Mouse (Mus musculus) spleen, adult 2 months (tissue): ENCODE measurements around the gene Knstrn. TPM values are rescaled to one million over a fixed set of nuclear protein-coding genes. Genes with fewer than 3 reads are reported as not detected.

Source experiments
- DNase-seq, 2 experiments: peaks; one replicate each; pipeline versions ENCODE4 v3.0.0 to v3.0.0-alpha.2; 2012 to 2021; ENCODE audit warnings: low spot score in 2 of 2, low read depth in 1 of 2
- H3K27ac ChIP-seq: fragments of 200-500 bp; 2 replicates; pipeline ENCODE4 v1.5.1; 2012; ENCODE audit warnings: low read length, inconsistent platforms; ENCODE audit not compliant: insufficient read depth
- H3K27me3 ChIP-seq: fragments of 200-500 bp; 2 replicates; pipeline ENCODE4 v1.6.1; 2012; ENCODE audit warnings: mild to moderate bottlenecking, moderate library complexity, low read length, inconsistent platforms; ENCODE audit not compliant: control insufficient read depth, insufficient read depth
- H3K36me3 ChIP-seq: fragments of 200-500 bp; 2 replicates; pipeline ENCODE4 v1.6.1; 2012; ENCODE audit warnings: mild to moderate bottlenecking, low read length, inconsistent platforms; ENCODE audit not compliant: control insufficient read depth, insufficient read depth
- H3K4me1 ChIP-seq: fragments of 200-500 bp; 2 replicates; pipeline ENCODE4 v1.6.1; 2011; ENCODE audit warnings: inconsistent platforms; ENCODE audit not compliant: control insufficient read depth, insufficient read depth, insufficient read length
- H3K4me3 ChIP-seq: fragments of 200-500 bp; 2 replicates; pipeline ENCODE4 v1.5.1; 2011; ENCODE audit warnings: mild to moderate bottlenecking, inconsistent platforms; ENCODE audit not compliant: insufficient read depth, insufficient read length; ENCODE audit errors: extremely low read depth
- CTCF ChIP-seq: fragments of 200-500 bp; IDR thresholded peaks from 2 replicates; pipeline ENCODE4 v1.5.1; 2011; ENCODE audit warnings: mild to moderate bottlenecking, inconsistent platforms; ENCODE audit not compliant: insufficient read depth, insufficient read length, insufficient replicate concordance; ENCODE audit errors: extremely low read depth
- POLR2A ChIP-seq: fragments of 200-500 bp; IDR thresholded peaks from 2 replicates; pipeline ENCODE4 v1.6.1; 2011; ENCODE audit warnings: low read depth, low read length, inconsistent platforms
- WGBS: fragments of 180-500 bp; shearing (Covaris S2); methylation state at CpG from one replicate; pipeline ENCODE4 v1.1.7; 2018; 5-methylcytosine and 5-hydroxymethylcytosine counted together
- polyA plus RNA-seq: library from polyadenylated mRNA; depleted of rRNA; stranded (reverse); fragments of >200 nt; gene quantifications from 2 replicates; pipeline ENCODE4 v1.2.3, GENCODE M21; 2012

Knstrn gene
- polyA plus RNA-seq, 1 experiment: 4.2 TPM

GRCm38 (mm10) chr2:118805756-118806155, 8.0 kb upstream of the Knstrn start:
- H3K27me3 ChIP-seq: no peaks in the 10 kb centered on the region
- no peak for DNase-seq
- H3K36me3 ChIP-seq: no peaks in the 10 kb centered on the region
- peaks cover 7% of the 10 kb centered on the region; the same call in 1 of the 2 replicates for H3K4me1 ChIP-seq
- H3K27ac ChIP-seq: no peak overlapping the region
- TF ChIP-seq CTCF: no peak
- no peak for TF ChIP-seq POLR2A
- no peak overlapping the region for H3K4me3 ChIP-seq
- 69% methylated on average over 3 of the region's 3 CpGs for WGBS

DNA sequence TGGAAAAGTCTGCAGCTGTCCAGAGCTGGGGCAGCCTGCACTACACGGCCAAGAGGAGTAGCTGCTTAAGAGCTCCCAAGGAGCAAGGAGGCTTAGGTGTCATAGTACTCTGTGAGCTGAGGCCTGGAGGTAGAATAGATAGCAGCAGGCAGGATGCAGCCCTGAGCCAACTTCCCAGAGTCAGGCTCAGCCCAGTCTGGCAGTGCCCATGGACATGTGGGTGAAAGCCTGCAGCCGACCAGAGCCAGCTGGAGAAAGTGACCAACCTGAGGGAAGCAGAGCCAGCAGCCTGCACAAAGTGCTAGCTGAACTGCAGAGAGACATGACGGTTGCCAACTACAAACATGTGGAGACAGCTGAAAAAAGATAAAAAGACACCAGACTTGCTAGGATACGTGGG, 6.9 kb upstream of the Knstrn start:
- Histone ChIP-seq H3K27ac (no peak overlapping the region; the same call in 1 of the 2 replicates), H3K4me1 (peaks cover 7% of the 10 kb centered on the region; the same call in 1 of the 2 replicates), H3K36me3 (no peaks in the 10 kb centered on the region), H3K4me3 (no peak overlapping the region), H3K27me3 (no peaks in the 10 kb centered on the region)
- no peak for DNase-seq
- no peak for TF ChIP-seq POLR2A
- TF ChIP-seq CTCF: no peak
- WGBS: 77% methylated on average over 4 of the region's 4 CpGs

DNA sequence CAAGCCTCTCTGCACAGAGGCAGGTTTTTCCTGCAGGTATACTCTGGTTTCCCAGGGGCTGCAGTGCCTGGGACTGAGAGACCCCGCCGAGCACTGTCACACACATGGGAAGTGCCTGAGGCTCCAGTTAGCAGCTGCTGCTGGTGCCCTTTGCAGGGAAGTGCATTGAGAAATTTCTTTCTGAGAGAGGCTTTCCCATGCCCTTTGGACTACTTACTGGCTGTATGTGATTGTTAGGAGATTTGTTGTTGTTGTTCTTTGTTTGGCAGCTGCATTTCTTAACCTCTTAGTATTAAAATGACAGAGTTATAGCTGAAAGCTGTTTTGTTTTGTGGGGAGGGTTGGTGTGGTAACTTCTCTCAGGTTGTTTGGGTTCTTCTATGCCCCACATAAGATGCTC, 2.9 kb upstream of the Knstrn start:
- DNase-seq: no peak
- Histone ChIP-seq H3K36me3 (no peaks in the 10 kb centered on the region; the same call in 1 of the 2 replicates), H3K27me3 (no peaks in the 10 kb centered on the region), H3K4me1 (peaks cover 2% of the 10 kb centered on the region; the same call in 1 of the 2 replicates), H3K4me3 (no peak overlapping the region), H3K27ac (no peak overlapping the region)
- TF ChIP-seq POLR2A (no peak), CTCF (no peak)
- 75% methylated on average over 2 of the region's 2 CpGs for WGBS

GRCm38 (mm10) chr2:118812724-118813123, 1.1 kb upstream of the Knstrn start:
- TF ChIP-seq CTCF: no peak
- TF ChIP-seq POLR2A: no peak
- Histone ChIP-seq H3K4me1 (peaks cover 2% of the 10 kb centered on the region; the same call in 1 of the 2 replicates), H3K27me3 (no peaks in the 10 kb centered on the region), H3K27ac (no peak overlapping the region), H3K36me3 (no peaks in the 10 kb centered on the region; the same call in 1 of the 2 replicates), H3K4me3 (no peak overlapping the region)
- no peak for DNase-seq
- 67% methylated on average over 1 of the region's 1 CpGs for WGBS

DNA sequence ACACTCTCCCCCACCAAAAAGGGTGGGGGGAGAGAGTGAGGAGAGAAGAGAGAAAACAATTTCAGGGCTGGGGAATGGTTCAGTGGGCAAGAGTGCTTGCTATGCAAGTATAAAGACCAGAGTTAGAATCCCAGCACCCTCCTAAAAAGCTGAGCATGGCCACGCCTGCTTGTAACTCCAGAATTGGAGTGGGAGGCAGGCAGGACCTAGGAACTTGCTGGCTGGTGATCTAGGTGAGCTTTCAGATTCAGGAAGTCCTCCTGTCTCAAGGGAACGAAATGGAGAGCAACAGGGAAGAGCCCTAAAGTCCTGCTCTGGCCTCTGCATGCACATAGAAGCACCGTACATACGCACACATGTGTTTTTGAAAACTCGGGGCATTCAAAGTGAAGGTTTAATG, 9.0 kb downstream of the Knstrn start:
- H3K27me3 ChIP-seq: no peaks in the 10 kb centered on the region
- DNase-seq: no peak
- WGBS: 92% methylated on average over 5 of the region's 5 CpGs
- H3K27ac ChIP-seq: no peak overlapping the region
- H3K36me3 ChIP-seq: no peaks in the 10 kb centered on the region; the same call in 1 of the 2 replicates
- TF ChIP-seq CTCF: no peak
- TF ChIP-seq POLR2A: no peak
- H3K4me3 ChIP-seq: no peak overlapping the region
- no peaks in the 10 kb centered on the region for H3K4me1 ChIP-seq

- Histone ChIP-seq H3K27me3 (no peaks in the 10 kb centered on the region), H3K4me1 (no peaks in the 10 kb centered on the region), H3K36me3 (no peaks in the 10 kb centered on the region), H3K27ac (no peak overlapping the region), H3K4me3 (no peak overlapping the region)
- TF ChIP-seq POLR2A (no peak), CTCF (no peak)
- WGBS: 97% methylated on average over 4 of the region's 4 CpGs
- no peak for DNase-seq
Observed at GRCm38 (mm10) chr2:118824396-118824795, 10.6 kb downstream of the Knstrn start.

- Histone ChIP-seq H3K4me3 (no peak overlapping the region), H3K27me3 (no peaks in the 10 kb centered on the region), H3K4me1 (no peaks in the 10 kb centered on the region), H3K27ac (no peak overlapping the region), H3K36me3 (peaks cover 3% of the 10 kb centered on the region; the same call in 1 of the 2 replicates)
- DNase-seq: no peak
- WGBS: 84% methylated on average over 5 of the region's 5 CpGs
- TF ChIP-seq POLR2A (no peak), CTCF (no peak)
Observed at GRCm38 (mm10) chr2:118829096-118829495, 15.3 kb downstream of the Knstrn start.
